Mouse (Mus musculus) cerebellum, adult 2 months (tissue): Measurements from ENCODE around the gene Kif17. TPM values are rescaled to one million over a fixed set of nuclear protein-coding genes. Genes with fewer than 3 reads are reported as not detected.
"Not testable (repeated sequence)": the region's sequence is repeated elsewhere in the genome, so short reads cannot be mapped to it uniquely, and the experiment has no call there.

ENCODE experiments used
- DNase-seq, 2 experiments: peaks; one replicate each; pipeline ENCODE4 v3.0.0; 2021
- H3K27ac ChIP-seq: fragments of 200-500 bp; 2 replicates; pipeline ENCODE4 v1.5.1; 2012; ENCODE audit warnings: low read length, control low read depth, inconsistent platforms; ENCODE audit not compliant: insufficient read depth
- H3K27me3 ChIP-seq: fragments of 200-500 bp; 2 replicates; pipeline ENCODE4 v1.6.1; 2012; ENCODE audit warnings: inconsistent platforms, mild to moderate bottlenecking, low read length, moderate library complexity; ENCODE audit not compliant: control insufficient read depth, insufficient read depth
- H3K4me1 ChIP-seq: fragments of 200-500 bp; 2 replicates; pipeline ENCODE4 v1.6.1; 2011; ENCODE audit warnings: low read length; ENCODE audit not compliant: control insufficient read depth, insufficient read depth
- H3K4me3 ChIP-seq: fragments of 200-500 bp; replicated peaks from 2 replicates; pipeline ENCODE3; 2011; ENCODE audit warnings: mild to moderate bottlenecking, low read depth, low read length, control low read depth; ENCODE audit not compliant: insufficient read depth
- CTCF ChIP-seq: fragments of 200-500 bp; IDR thresholded peaks from 2 replicates; pipeline ENCODE4 v1.5.1; 2011; ENCODE audit warnings: low read depth, mild to moderate bottlenecking, control low read depth, low read length, moderate library complexity, borderline replicate concordance; ENCODE audit not compliant: insufficient read depth
- POLR2A ChIP-seq: fragments of 200-500 bp; IDR thresholded peaks from 2 replicates; pipeline ENCODE4 v1.6.1; 2011; ENCODE audit warnings: low read length, control low read depth, borderline replicate concordance; ENCODE audit not compliant: insufficient read depth
- WGBS: fragments of 180-500 bp; shearing (Covaris S2); methylation state at CpG from one replicate; pipeline ENCODE4 v1.1.7; 2018; 5-methylcytosine and 5-hydroxymethylcytosine counted together
- polyA plus RNA-seq: library from polyadenylated mRNA; depleted of rRNA; stranded (reverse); fragments of >200 nt; gene quantifications from 2 replicates; pipeline ENCODE4 v1.2.3, GENCODE M21; 2012

Gene Kif17
- polyA plus RNA-seq, 1 experiment, result 12.7 TPM

GRCm38 (mm10) chr4:138326077-138326695 is 76.0 kb downstream of the Kif17 start, which contains the start of gene Pink1:
Pink1 (minus strand) TSS chr4:138326307.
- Histone ChIP-seq H3K4me1 (peaks cover 7% of the 10 kb centered on the region), H3K4me3 (peak within 1 kb of the TSS; percentile 68), H3K27ac (peak within 1 kb of the TSS; percentile 79), H3K27me3 (no peaks in the 10 kb centered on the region)
- DNase-seq, result peak; percentile 90 to 94
- 2% methylated on average over 41 of the region's 41 CpGs for WGBS
- TF ChIP-seq POLR2A, result peak; percentile 59; the same call in 1 of the 2 replicates
- TF ChIP-seq CTCF, result peak; percentile 94

GRCm38 (mm10) chr4:138327155-138327554 is 76.9 kb downstream of the Kif17 start:
- DNase-seq, H3K27ac ChIP-seq, H3K27me3 ChIP-seq, H3K4me3 ChIP-seq: not testable (repeated sequence)
- H3K4me1 ChIP-seq, result peaks cover 13% of the 10 kb centered on the region
- WGBS, result 50% methylated on average over 8 of the region's 12 CpGs

GRCm38 (mm10) chr4:138327891-138328470 is 77.7 kb downstream of the Kif17 start:
- peak overlapping the region; percentile 17 for H3K4me3 ChIP-seq

GRCm38 (mm10) chr4:138330264-138330671 is 80.0 kb downstream of the Kif17 start:
- Histone ChIP-seq H3K27me3 (no peaks in the 10 kb centered on the region), H3K27ac (no peak overlapping the region), H3K4me3 (no peak overlapping the region), H3K4me1 (peaks cover 12% of the 10 kb centered on the region)
- TF ChIP-seq CTCF (no peak), POLR2A (no peak)
- DNase-seq, result no peak
- 38% methylated on average over 15 of the region's 15 CpGs for WGBS

More at GRCm38 (mm10) chr4:138327891-138328470, 77.7 kb downstream of the Kif17 start:
- Histone ChIP-seq H3K4me1 (peaks cover 12% of the 10 kb centered on the region), H3K27ac (no peak overlapping the region), H3K27me3 (no peaks in the 10 kb centered on the region)
- DNase-seq, result no peak
- 54% methylated on average over 7 of the region's 7 CpGs for WGBS
- no peak for TF ChIP-seq POLR2A
- no peak for TF ChIP-seq CTCF

- H3K4me3 ChIP-seq, result no peak overlapping the region
- DNase-seq, result peak; percentile 40 to 54
- no peaks in the 10 kb centered on the region for H3K27me3 ChIP-seq
- H3K4me1 ChIP-seq, result peaks cover 12% of the 10 kb centered on the region
- TF ChIP-seq CTCF, result peak; percentile 48; the same call in 1 of the 2 replicates
- no peak for TF ChIP-seq POLR2A
- no peak overlapping the region for H3K27ac ChIP-seq
- WGBS, result 18% methylated on average over 9 of the region's 9 CpGs
Measured at GRCm38 (mm10) chr4:138331647-138332046, 81.4 kb downstream of the Kif17 start.

- H3K27me3 ChIP-seq, result no peaks in the 10 kb centered on the region
- H3K27ac ChIP-seq, result no peak overlapping the region
- DNase-seq, result no peak
- peaks cover 12% of the 10 kb centered on the region for H3K4me1 ChIP-seq
- WGBS, result 93% methylated on average over 4 of the region's 4 CpGs
- no peak overlapping the region for H3K4me3 ChIP-seq
- TF ChIP-seq POLR2A, result no peak
- no peak for TF ChIP-seq CTCF
Measured at GRCm38 (mm10) chr4:138333135-138333534, 82.9 kb downstream of the Kif17 start.

GRCm38 (mm10) chr4:138335036-138335435 is 84.8 kb downstream of the Kif17 start:
- DNase-seq, result peak; percentile 14 to 48
- H3K27me3 ChIP-seq, result no peaks in the 10 kb centered on the region
- WGBS, result 39% methylated on average over 12 of the region's 12 CpGs
- H3K4me1 ChIP-seq, result peaks cover 12% of the 10 kb centered on the region
- TF ChIP-seq CTCF (no peak), POLR2A (no peak)
- no peak overlapping the region for H3K4me3 ChIP-seq
- H3K27ac ChIP-seq, result no peak overlapping the region

GRCm38 (mm10) chr4:138335648-138336047 is 85.4 kb downstream of the Kif17 start:
- Histone ChIP-seq H3K27me3 (no peaks in the 10 kb centered on the region), H3K4me1 (peaks cover 18% of the 10 kb centered on the region), H3K27ac (no peak overlapping the region), H3K4me3 (no peak overlapping the region)
- WGBS, result 87% methylated on average over 6 of the region's 6 CpGs
- TF ChIP-seq POLR2A (no peak), CTCF (no peak)
- DNase-seq, result no peak
